Mouse (Mus musculus) heart, embryonic 14.5 days (tissue): ENCODE results near the gene Slc51b. TPM values are rescaled to one million over a fixed set of nuclear protein-coding genes. Genes with fewer than 3 reads are reported as not detected.
A peak's percentile ranks its signal among the peaks of the same experiment; 100 is the strongest.

Source experiments
- ATAC-seq: fragments of 200-750 bp; cut with Nextera tagmentation; 2 replicates; pipeline ENCODE4 v1.8.0; 2017; ENCODE audit warnings: low read depth, moderate TSS enrichment; ENCODE audit not compliant: insufficient number of reproducible peaks, insufficient read depth, low FRiP score
- H3K27ac ChIP-seq, 2 experiments: fragments of 200-500 bp in 1 of 2; fragments of 300-500 bp in 1 of 2; sonication (generic) in 1 of 2; replicated peaks in 1 of 2; 2 replicates each; pipeline ENCODE4 v1.5.1; 2012 to 2014; ENCODE audit warnings: low read depth in 2 of 2, low read length in 2 of 2, control low read depth in 1 of 2, mild to moderate bottlenecking in 1 of 2, mixed read lengths in 1 of 2; ENCODE audit not compliant: control insufficient read depth in 1 of 2, insufficient read depth in 1 of 2
- H3K27me3 ChIP-seq: fragments of 300-500 bp; sonication (generic); 2 replicates; pipeline ENCODE4 v1.6.1; 2014; ENCODE audit warnings: mild to moderate bottlenecking, low read length, control low read depth; ENCODE audit not compliant: control insufficient read depth, insufficient read depth
- H3K36me3 ChIP-seq: fragments of 300-500 bp; sonication (generic); 2 replicates; pipeline ENCODE4 v1.6.1; 2014; ENCODE audit warnings: mild to moderate bottlenecking, control low read depth, low read length, mixed read lengths; ENCODE audit not compliant: control insufficient read depth, insufficient read depth
- H3K4me1 ChIP-seq, 2 experiments: fragments of 200-500 bp in 1 of 2; fragments of 300-500 bp in 1 of 2; sonication (generic) in 1 of 2; 2 replicates each; pipeline ENCODE4 v1.6.1; 2012 to 2014; ENCODE audit warnings: low read length in 2 of 2, control low read depth in 1 of 2, mixed read lengths in 1 of 2; ENCODE audit not compliant: control insufficient read depth in 2 of 2, insufficient read depth in 2 of 2
- H3K4me2 ChIP-seq: fragments of 300-500 bp; sonication (generic); 2 replicates; pipeline ENCODE4 v1.6.1; 2014; ENCODE audit warnings: mild to moderate bottlenecking, low read length
- H3K4me3 ChIP-seq, 2 experiments: fragments of 200-500 bp in 1 of 2; fragments of 300-500 bp in 1 of 2; sonication (generic) in 1 of 2; 2 replicates each; pipeline ENCODE4 v1.5.1; 2012 to 2014; ENCODE audit warnings: low read length in 2 of 2, mild to moderate bottlenecking in 2 of 2, control low read depth in 1 of 2, low read depth in 1 of 2, moderate library complexity in 1 of 2; ENCODE audit not compliant: control insufficient read depth in 1 of 2, insufficient read depth in 1 of 2
- H3K9ac ChIP-seq: fragments of 300-500 bp; sonication (generic); 2 replicates; pipeline ENCODE4 v1.6.1; 2014; ENCODE audit warnings: mild to moderate bottlenecking, low read length
- H3K9me3 ChIP-seq: fragments of 300-500 bp; sonication (generic); 2 replicates; pipeline ENCODE4 v1.6.1; 2016; ENCODE audit warnings: low read length, control low read depth; ENCODE audit not compliant: control insufficient read depth
- WGBS: fragments of 180-500 bp; shearing (Covaris S2); extraction: QIAGEN DNeasy Blood & Tissue Kit; methylation state at CpG from one replicate; pipeline ENCODE4 v1.1.7; 2014; 5-methylcytosine and 5-hydroxymethylcytosine counted together
- polyA plus RNA-seq: library from polyadenylated mRNA; unstranded; fragments of >200 nt; fragmentation: Nextera tagmentation; extraction: Ambion mirVana; gene quantifications from 2 replicates; pipeline ENCODE4 v1.2.1, GENCODE M21; 2014

The Slc51b gene
- polyA plus RNA-seq, 1 experiment from 2014 or later: not detected

- 61% methylated on average over 5 of the region's 5 CpGs for WGBS
- no peak for ATAC-seq
- Histone ChIP-seq H3K4me3 (no peak overlapping the region), H3K4me2 (no peak overlapping the region), H3K9ac (no peak overlapping the region), H3K4me1 (peaks cover 2 to 6% of the 10 kb centered on the region in 2 experiments), H3K27me3 (no peaks in the 10 kb centered on the region), H3K9me3 (no peaks in the 10 kb centered on the region), H3K27ac (no peak overlapping the region), H3K36me3 (no peaks in the 10 kb centered on the region)
These were observed 13.9 kb downstream of the Slc51b start for GRCm38 (mm10) chr9:65408871-65409295.

DNA sequence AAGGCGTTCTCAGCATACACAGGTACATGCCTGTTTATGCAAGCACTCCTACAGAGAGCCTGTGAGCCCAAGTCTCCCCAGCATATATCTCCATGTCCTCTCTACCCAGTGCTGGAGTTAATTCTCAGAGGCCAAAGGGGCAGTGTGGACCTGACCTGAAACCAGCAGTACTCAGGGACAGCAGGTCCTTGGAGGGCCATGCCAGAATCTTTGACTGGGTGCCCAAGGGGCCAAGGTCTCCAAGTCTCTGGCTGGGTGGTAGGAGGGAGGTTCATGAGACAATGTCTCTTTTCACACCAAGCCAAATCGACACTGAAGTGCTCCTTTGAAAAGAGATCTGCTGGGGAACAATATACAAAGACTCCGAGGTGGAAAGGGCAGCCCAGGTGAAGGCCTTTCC lies 14.9 kb downstream of the Slc51b start:
- no peak for ATAC-seq
- Histone ChIP-seq H3K4me2 (no peak overlapping the region), H3K27ac (no peak overlapping the region), H3K9me3 (no peaks in the 10 kb centered on the region), H3K36me3 (no peaks in the 10 kb centered on the region), H3K4me1 (peaks cover 2 to 8% of the 10 kb centered on the region in 2 experiments), H3K4me3 (no peak overlapping the region), H3K27me3 (no peaks in the 10 kb centered on the region), H3K9ac (no peak overlapping the region)
- 62% methylated on average over 3 of the region's 3 CpGs for WGBS

DNA sequence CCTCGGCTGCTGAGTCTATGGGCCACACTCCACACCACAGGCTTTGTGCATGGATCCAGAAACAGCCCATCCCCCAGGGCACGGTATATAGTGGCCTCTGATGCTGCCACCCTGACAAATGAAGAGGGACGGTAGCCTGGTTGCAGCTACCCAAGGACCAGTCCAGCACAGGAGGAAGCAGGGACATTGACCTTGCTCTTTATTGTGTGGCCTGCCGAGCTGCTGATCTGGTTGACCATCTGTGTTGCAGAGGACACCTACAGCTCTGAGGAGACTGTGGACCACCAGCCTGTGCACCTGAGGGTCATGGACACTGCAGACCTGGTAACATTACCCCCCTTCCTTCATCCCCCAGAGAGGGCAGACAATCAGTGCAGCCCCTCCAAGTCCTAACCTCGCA lies 15.4 kb downstream of the Slc51b start:
- no peaks in the 10 kb centered on the region for H3K9me3 ChIP-seq
- ATAC-seq: no peak
- 71% methylated on average over 5 of the region's 5 CpGs for WGBS

DNA sequence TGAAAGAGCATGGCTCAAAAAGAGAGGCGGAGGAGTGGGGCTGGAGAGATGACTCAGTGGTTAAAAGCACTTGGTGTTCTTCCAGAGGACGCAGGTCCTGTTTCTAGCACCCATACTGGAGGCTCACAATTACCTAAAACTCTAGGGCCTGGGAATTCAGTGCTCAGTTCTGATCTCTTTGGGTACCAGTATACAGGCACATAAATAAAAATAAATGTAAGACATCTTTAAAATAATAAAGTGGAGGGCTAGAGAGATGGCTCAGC lies 17.6 kb downstream of the Slc51b start:
- ATAC-seq: no peak
- Histone ChIP-seq H3K9ac (no peak overlapping the region), H3K4me2 (no peak overlapping the region), H3K4me1 (peaks cover 2 to 8% of the 10 kb centered on the region in 2 experiments), H3K27me3 (no peaks in the 10 kb centered on the region), H3K4me3 (no peak overlapping the region), H3K9me3 (no peaks in the 10 kb centered on the region), H3K36me3 (no peaks in the 10 kb centered on the region), H3K27ac (no peak overlapping the region)
- 80% methylated on average over 2 of the region's 2 CpGs for WGBS

More for the DNA sequence above, 15.4 kb downstream of the Slc51b start:
- H3K9ac ChIP-seq: no peak overlapping the region
- peaks cover 2 to 8% of the 10 kb centered on the region in 2 experiments for H3K4me1 ChIP-seq
- H3K27me3 ChIP-seq: no peaks in the 10 kb centered on the region
- H3K27ac ChIP-seq: no peak overlapping the region
- H3K4me2 ChIP-seq: no peak overlapping the region
- H3K36me3 ChIP-seq: no peaks in the 10 kb centered on the region
- H3K4me3 ChIP-seq: no peak overlapping the region

DNA sequence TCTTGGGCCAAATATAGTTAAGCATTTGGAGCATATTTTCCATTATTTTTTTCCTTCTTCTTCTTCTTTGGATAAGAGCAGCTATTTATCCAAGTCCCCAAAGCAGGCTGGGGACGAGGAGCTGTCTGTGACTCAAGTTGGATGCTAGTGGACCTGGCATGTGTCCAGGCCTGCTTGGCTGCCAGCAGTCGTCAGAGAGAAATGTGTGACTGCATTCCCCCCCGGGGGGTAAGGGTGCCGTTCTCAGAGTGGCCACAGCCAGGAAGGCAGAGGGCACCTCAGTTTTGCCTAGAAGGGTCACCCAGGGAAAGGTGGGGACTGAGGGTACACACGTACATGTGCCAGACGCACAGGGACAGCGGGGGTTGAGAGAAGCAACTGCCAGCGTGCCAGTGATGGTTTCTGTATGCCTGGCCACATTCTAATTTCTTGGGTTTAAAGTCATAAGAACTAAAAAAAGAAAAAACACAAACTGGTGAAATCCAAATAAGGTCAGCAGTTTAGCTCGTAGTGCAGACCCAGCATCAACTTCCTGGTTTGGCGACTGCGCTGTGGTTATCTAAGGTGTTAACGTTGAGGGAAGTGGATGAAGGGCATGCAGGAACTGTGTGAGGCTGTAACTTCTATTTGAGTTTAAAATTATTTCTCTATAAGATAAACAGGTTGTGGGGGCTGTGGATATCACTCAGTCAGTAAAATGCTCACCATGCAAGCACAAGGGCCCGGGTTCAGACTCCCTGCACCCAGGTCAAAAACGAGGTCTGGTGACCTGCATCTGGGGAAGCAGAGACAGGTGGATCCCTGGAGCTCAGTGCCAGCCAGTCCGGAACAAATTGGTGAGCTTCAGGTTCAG lies 18.2 kb downstream of the Slc51b start:
- Histone ChIP-seq H3K9ac (peak overlapping the region; percentile 22; the same call in 1 of the 2 replicates), H3K27me3 (no peaks in the 10 kb centered on the region), H3K4me3 (no peak overlapping the region; a peak in 1 of 4 replicates), H3K4me2 (peak overlapping the region; percentile 57), H3K4me1 (peaks cover 2 to 8% of the 10 kb centered on the region in 2 experiments), H3K36me3 (no peaks in the 10 kb centered on the region), H3K9me3 (no peaks in the 10 kb centered on the region), H3K27ac (peak overlapping the region in 1 of 2 experiments; percentile 64; a peak in 2 of 4 replicates)
- peak; percentile 46; the same call in 1 of the 2 replicates for ATAC-seq
- WGBS: 41% methylated on average over 15 of the region's 15 CpGs

GRCm38 (mm10) chr9:65399934-65400333 lies 22.8 kb downstream of the Slc51b start:
- Histone ChIP-seq H3K4me3 (no peak overlapping the region), H3K4me1 (peaks cover 8 to 9% of the 10 kb centered on the region in 2 experiments), H3K36me3 (no peaks in the 10 kb centered on the region), H3K27me3 (no peaks in the 10 kb centered on the region; the same call in 1 of the 2 replicates), H3K4me2 (no peak overlapping the region), H3K9me3 (no peaks in the 10 kb centered on the region), H3K9ac (no peak overlapping the region), H3K27ac (no peak overlapping the region)
- 90% methylated on average over 6 of the region's 6 CpGs for WGBS
- ATAC-seq: no peak

GRCm38 (mm10) chr9:65398279-65398678 lies 24.5 kb downstream of the Slc51b start, which contains the start of gene Rasl12:
Rasl12 (plus strand) TSS chr9:65398506.
- WGBS: under 1% methylated on average over 24 of the region's 24 CpGs
- Histone ChIP-seq H3K4me1 (peaks cover 0 to 6% of the 10 kb centered on the region in 2 experiments; a peak in 2 of 4 replicates), H3K9me3 (no peaks in the 10 kb centered on the region), H3K4me3 (peak within 1 kb of the TSS; percentile 56 to 62), H3K36me3 (no peaks in the 10 kb centered on the region), H3K4me2 (peak within 1 kb of the TSS; percentile 85), H3K27ac (no peak within 1 kb of the TSS; a peak in 1 of 4 replicates), H3K9ac (peak within 1 kb of the TSS; percentile 72), H3K27me3 (no peaks in the 10 kb centered on the region; the same call in 1 of the 2 replicates)
- peak; percentile 47; the same call in 1 of the 2 replicates for ATAC-seq
